Mouse (Mus musculus) mature B cell (primary cell): ENCODE measurements around the gene Selenov.
"Not testable (repeated sequence)": the region's sequence is repeated elsewhere in the genome, so short reads cannot be mapped to it uniquely, and the experiment has no call there.

Experiments used
- in situ Hi-C: fragments of 300-500 bp; cut with MboI; formaldehyde crosslinking; loops from 2 replicates; pipeline ENCODE4 v1.14.3; 2019

The Selenov gene

DNA sequence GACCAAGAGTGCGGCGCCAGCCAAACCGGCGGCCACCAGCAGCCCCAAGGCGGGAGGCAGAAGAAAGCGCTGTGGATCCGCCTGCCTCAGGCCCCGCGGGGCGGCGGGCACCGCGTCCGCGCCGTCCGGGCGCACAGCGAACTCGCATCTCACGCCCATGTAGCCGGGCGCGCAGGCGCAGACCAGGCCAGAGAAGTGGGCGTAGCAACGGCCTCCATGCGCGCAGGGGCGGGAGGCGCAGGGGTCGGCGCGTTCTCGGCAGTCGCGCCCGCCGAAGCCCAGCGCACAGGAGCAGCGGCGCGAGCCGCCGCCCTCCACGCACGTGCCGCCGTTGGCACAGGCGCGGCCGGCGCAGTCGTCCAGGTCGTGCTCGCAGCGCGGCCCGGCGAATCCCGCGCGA is 3.5 kb upstream of the Selenov start:
- in situ Hi-C loops, result no loop called here

DNA sequence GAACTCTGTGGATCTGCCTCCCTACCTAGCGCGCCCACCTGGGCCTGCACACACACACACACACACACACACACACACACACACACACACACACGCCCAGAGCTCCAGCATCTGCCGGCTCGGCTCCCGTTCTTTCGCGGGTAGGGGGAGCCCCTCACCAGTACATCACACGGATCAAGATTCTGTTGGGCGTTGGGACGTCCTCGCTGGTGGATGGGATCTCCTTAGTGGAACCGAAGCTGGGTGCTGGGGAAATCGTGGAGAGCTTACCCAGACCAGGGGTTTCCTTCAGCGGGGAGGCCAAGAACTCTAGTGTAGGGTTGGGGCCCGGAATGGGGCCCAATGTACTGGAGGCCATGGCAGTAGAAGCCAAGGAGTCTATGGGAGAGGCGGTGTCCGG is 821 bp downstream of the Selenov start:
- in situ Hi-C loops, result no loop called here

DNA sequence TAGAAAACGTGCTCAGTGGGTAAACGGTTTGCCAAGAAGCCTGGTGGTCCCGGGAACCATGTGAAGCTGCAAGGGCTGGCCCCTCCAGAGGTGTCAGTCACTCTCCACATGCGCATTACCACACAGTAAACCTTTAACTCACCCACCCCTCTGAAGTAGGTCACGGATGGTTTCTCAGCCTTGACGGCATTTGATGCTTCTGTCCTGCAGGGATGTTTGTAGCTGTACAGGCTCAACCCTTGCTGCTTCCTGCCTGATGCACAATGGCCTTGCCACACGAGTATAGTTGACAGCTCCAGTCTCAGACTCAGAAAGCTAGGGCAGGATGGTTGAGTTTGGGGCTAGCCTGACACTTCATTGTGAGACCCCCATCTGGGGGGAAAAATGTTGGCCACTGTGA is 10.4 kb downstream of the Selenov start:
- in situ Hi-C loops, result no loop called here

DNA sequence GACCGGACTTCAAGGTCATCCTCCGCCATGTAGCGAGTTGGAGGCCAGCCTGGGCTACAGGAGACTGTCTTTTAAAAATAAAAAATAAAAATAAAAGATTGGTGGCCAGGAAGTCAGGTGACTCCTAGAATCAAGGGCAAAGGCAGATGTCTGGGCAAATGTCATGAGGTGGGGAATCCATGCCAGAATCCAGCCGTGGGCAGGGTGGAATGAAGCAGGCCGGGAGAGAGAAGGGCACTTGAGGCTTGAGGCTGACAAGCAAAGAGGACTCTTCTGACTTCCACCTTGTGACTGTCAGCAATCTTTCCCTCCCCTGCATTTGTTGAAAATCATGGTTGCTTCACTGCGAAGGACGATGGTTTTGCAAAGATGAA is 12.7 kb downstream of the Selenov start:
- in situ Hi-C loops, result no loop called here

DNA sequence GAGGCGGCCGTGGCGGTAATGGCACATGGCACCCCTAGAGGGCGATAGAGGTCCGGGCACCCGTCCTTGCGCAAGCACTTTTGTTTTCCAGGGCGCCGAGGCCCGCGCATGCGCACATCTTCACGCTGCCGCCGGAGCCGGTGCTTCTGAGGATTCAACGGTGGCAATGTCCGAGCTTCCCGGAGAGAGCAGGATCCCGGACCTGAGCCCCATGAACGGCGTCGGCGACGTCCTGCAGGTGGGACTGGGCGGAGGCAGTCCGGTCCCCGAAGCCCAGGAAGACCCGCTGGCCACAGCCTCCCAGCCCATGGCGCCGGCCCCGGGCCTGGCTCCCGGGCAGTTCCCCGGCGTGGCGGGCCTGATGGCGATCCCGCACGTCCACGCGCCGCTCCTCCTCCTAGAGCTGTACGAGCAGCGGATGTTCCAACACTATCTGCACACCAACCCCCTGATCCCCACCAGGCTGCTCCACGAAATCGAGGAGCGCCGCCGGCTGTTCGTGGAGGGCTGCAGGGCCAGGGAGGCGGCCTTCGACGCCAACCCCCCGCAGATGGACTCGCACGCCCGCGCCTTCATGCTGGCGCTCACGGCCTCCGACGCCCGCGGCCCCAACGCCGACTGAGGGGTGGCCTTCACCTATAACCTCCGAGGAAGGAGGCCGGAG is 13.2 kb downstream of the Selenov start, which contains the start of gene Eid2b:
Gene Eid2b (plus strand): TSS at position 125 of the 664 bp plus-strand sequence.
- in situ Hi-C loops, result no loop called here

DNA sequence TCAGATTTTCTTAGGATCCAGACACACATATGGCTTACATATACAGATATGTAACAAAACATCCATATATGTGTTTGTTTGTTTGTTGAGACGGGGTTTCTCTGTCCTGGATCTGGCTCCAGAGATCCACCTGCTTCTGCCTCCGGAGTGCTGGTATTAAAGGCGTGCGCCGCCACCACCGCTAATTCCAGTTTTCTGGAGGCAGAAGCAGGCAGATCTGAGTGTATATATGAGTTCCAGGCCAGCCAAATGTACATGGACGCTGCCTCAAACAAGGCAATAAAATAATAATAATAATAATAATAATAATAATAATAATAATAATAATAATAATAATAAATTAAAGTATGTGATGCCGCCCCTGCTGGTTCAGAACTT is 13.8 kb downstream of the Selenov start:
- in situ Hi-C loops, result no loop called here

DNA sequence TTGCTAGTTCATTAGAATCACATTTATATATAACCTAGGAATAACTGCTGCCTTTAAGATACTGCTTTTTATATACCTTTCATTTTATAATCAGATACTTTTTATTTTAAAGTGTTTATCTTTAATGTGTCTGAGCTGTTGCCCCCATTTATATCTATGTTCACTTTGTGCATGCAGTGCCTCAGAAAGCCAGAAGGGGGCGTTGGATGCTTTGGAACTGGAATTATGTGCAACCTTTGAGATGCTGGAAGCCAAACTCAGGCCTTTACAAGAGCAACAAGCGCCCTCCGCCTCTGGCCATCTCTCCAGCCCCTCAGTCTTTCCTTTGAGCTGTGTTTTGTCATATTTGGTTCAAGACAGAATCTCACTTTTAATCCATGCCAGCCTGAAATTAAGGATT is 19.2 kb downstream of the Selenov start:
- in situ Hi-C loops, result no loop called here

DNA sequence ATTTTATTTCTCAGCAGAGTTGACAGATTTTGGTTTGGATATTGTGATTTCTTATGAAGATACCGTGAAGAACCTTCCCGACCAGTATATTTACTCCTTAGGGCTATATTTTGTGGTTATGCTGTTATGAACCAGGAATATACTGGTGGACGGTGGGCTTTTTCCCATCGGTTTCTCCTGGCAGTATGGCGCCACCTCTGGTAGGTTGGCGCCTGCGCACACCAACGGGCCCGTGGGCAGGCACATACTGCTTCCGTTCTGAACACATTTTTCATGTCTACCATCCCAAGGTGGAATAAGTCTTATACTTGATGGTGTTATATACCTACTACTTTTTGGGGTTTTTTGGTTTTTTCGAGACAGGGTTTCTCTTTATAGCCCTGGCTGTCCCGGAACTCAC is 21.6 kb downstream of the Selenov start:
- in situ Hi-C loops, result no loop called here

DNA sequence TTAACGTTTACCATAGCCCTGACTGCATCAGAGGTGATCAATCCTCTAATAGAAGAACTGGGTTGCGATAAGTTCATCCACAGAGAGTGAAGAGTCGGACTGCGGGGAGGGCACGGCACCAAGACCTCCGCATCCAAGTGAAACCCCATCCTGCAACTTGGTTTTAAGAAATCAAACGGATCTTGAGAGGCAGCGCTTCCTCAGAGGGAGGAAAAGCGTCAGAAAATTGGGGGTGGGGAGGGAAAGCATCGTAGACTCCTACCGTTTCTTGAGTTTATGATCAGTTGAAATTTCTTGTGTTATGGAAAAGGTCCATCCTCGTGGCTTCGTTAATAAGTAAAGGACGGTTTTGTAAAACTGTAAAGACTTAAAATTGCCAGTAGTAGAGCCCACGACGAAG is 22.4 kb downstream of the Selenov start:
- in situ Hi-C loops, result no loop called here

DNA sequence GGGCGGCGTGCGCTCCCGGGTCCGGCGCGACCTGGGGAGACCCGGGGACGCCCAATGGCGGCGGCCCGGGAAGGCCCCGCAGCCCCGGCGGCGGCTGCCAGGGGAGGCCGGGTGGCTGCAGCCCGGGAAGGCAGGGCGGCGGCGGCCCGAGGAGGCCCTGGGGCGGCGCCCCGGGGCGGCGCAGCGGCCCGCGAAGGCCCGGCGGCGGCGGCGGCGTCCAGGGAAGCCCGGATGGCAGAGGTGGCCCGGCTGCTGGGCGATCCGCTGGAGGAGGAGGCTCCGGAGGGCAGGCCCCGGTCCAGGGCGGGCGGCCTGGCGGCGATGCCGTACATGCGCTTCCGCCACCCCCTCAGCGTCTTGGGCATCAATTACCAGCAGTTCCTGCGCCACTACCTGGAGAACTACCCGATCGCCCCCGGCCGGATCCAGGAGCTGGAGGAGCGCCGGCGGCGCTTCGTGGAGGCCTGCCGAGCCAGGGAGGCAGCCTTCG is 22.9 kb downstream of the Selenov start:
- in situ Hi-C loops, result no loop called here

DNA sequence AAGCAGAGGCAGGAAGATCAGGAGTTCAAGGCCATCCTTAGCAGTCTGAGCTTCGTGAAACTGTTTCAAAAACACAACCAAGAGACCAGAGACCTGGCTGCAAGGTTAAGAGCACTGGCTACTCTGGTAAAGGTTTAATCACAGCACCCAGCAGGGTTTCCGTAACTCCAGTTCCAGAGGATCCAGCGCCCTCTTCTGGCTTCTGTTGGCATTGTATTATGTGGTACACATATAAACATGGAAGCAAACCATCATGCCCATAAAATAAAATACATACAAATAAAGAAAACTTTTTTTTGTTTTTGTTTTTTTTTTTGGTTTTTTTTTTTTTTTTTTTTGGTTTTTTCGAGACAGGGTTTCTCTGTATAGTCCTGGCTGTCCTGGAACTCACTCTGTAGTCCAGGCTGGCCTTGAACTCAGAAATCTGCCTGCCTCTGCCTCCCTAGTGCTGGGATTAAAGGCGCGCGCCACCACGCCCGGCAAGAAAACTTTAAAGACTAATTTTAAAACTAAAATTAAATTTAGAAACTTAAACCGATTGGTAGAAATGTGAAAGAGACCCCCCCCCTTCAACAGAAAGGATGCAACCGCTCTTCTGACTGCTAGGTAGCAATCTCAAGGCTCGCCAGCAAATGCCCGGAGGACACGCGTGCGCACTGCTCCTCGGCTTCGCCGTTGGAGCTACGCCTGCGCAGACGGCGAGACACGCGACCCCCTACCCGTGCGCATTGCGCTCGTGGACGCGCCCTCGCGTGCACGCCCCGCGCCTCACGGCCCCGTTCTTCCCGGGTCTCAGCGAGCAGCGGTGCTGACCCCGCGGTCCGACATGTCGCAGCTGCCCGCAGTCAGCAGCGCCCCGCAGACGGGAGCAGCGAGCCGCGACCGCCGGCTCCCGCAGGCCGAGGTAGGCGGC is 23.6 kb downstream of the Selenov start, which contains the start of gene Eid2:
Gene Eid2 (plus strand): TSS at position 753 of the 913 bp plus-strand sequence.
- in situ Hi-C loops, result no loop called here

DNA sequence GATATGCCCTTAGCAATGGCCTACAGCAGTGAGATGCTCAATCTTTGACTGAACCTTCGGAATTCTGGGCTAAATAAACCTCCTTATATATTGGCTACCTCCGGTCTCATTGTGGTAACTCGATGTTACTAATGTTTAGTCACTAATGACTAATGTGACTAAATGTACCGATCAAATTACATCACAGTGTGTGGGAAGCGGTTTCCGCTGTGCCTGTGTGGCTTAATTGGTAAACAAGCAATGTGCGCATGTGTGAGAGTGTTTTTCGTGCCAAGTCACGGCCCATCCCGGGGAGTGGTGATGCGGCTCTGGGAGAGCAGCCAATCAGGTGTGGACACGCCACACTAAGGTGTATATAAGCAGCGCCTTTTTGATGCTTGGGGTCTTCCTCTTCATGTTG is 25.6 kb downstream of the Selenov start:
- in situ Hi-C loops, result no loop called here

DNA sequence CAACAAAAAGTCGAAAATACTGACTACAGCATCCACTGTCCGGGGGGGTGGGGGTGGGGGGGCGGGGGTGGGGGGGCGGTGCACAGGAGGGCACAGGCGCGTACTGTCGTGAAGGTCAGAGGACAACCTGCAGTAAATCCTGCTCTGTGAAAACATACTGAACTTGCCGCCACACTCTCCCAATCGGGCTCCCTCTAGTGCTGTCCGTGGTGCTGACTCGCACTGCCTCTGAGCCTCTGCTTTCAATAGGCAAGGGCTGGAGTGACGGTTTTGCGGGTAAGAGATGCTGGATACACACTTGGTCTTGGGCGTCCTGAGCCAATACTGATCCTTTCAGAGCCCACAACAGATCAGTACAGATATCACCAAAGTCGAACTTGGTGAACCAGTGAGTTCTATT is 27.2 kb downstream of the Selenov start:
- in situ Hi-C loops, result no loop called here

DNA sequence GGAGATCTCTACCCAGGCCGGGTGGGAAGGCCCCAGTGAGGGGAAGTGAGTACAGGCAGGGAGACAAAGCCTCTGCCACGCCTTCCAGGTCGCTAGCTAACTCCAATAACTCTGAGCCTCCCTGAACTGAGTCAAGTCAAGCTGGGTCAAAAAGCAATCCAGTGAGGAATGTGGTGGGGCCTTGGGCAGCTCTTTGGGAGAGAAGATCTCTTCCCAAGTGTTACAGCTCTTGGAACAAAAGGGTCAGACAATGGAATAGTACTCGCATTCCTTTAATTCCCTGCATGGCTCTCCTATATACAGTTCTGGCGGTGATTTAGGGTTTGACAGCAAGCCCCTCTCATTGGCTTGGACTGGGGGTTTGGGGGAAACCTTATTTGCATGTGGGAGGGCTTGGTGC is 28.1 kb downstream of the Selenov start:
- in situ Hi-C loops, result no loop called here

DNA sequence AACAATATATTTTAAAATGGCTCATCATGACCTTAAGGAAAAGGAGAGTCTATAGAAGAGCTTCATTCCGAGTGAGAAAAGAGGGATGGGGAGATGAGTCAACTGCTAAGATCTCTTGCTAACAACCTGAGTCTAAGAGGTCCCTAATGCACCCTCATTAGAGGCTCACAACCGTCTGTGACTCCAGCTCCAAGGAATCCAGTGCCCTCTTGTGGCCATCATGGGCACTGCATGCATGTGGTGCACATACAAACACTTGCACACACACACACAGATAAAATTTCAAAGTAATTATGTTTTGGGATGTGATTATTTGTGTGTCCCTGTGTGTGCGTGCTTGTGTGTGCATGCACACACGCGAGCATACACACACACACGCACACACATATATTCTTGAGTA is 35.5 kb downstream of the Selenov start:
- in situ Hi-C loops, result no loop called here

DNA sequence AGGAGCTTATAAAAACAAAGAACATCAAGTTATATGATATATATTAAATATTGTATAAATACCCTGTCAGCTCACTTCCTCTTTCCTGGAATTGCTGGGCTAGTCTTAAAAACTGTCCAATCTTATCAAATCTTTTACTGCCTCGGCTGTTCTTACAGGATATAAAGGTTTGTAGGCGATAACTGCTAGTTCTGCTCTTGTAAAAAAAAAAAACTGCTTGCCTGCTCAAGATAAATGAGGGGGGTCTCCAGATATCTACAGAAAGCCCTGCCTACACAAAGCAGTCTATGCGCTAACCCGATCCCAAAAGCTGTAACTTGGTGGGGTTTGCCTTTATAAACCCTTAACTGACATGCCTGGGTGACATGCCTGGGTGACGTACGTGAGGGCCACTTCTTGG is 36.4 kb downstream of the Selenov start:
- in situ Hi-C loops, result no loop called here

DNA sequence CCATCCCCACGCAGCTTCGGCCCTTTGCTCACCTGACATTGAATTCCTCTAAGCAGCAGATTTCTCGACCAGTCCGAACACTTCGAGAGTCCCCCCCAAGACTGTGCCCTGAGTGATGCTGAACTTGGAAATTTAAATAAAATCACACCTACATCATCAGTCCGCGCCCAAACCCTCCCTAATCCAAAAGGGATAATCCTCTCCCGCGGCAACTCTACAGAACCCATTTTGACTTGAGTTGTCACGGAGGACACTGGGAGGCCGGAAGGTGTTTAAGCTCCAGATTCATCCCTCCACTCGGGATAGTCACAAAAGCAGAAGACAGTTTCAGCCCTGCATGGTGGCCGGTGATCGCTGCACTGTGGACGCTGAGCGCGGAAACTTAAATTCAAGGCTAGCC is 39.0 kb downstream of the Selenov start:
- in situ Hi-C loops, result no loop called here

DNA sequence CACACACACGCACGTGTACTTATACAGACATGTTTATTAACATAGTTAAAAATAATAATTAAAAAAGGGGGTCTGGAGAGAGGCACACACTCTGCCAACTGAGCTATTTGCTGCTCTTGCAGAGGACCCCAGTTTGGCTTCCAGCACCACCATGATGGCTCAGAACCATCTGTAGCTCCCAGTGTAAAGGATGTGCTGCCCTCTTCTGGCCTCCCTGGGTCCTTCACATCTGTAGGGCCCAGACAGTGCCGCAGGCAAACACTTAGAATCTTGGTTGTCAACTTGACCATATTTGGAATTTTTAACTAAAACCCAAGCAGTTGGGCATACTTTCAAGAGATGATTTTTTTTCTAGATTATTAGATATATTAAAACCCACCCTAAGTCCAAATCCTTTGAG is 42.0 kb downstream of the Selenov start:
- in situ Hi-C loops, result no loop called here

DNA sequence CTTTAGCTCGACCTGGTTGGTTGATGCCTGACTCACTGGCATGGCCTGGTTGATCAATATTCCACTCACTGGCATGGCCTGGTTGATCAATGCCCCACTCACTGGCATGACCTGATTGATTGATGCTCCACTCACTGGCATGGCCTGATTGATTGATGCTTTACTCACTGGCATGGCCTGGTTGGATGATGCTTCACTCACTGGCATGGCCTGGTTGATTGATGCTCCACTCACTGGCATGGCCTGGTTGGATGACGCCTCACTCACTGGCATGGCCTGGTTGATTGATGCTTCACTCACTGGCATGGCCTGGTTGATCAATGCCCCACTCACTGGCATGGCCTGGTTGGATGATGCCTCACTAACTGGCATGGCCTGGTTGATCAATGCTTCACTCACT is 47.0 kb downstream of the Selenov start:
- in situ Hi-C loops, result not testable (repeated sequence)
